Mouse (Mus musculus): Measurements from ENCODE around the gene Gm8068. TPM values are rescaled to one million over a fixed set of nuclear protein-coding genes. Genes with fewer than 3 reads are reported as not detected.

Gene Gm8068
- polyA plus RNA-seq (2014; fragmentation: Illumina TruSeq; extraction: RNeasy Lipid Tissue Mini Kit (QIAGEN cat#74804); ENCODE audit: low read depth, low replicate concordance): not detected

DNA sequence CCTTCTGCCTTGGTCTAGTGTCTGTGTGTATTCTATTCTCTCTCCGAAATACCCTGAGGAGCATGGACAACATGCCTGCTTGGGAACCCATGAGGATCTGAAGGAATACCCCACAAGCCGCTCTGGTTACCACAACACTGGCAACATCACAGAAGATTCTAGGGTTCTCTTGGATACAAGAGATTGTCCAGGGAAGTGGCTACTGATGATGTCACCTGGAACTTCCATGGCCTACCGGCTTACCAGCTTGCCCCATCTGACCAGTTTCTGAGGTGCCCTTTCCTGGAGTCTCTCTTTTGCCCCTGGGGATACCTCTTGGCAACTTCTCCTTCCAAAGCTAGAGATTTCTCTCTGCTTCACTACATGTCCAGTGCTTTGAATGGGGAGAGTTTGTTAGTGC lies at the start of gene Gm8068:
Gm8068 (minus strand) TSS at position 101 of the 400 bp plus-strand sequence.

DNA sequence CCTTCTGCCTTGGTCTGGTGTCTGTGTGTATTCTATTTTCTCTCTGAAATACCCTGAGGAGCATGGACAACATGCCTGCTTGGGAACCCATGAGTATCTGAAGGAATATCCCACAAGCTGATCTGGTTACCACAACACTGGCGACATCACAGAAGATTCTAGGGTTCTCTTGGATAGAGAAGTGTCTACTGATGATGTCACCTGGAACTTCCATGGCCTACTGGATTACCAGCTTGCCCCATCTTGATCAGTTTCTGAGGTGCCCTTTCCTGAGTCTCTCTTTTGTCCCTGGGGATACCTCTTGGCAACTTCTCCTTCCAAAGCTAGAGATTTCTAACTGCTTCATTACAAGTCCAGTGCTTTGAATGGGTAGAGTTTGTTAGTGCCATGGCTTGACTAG lies 48.8 kb upstream of the Gm8068 start, which contains the start of gene Gm7929:
Gm7929 (minus strand) TSS at position 101 of the 400 bp plus-strand sequence.

Other genes with a start within 250 kb of the Gm8068 start
- not detected for gene Gm7954, start 248.4 kb downstream of the Gm8068 start, polyA plus RNA-seq (2014; fragmentation: Illumina TruSeq; extraction: RNeasy Lipid Tissue Mini Kit (QIAGEN cat#74804); ENCODE audit: low read depth, low replicate concordance)
- not detected for gene Gm3486, start 212.4 kb downstream of the Gm8068 start, polyA plus RNA-seq (2014; fragmentation: Illumina TruSeq; extraction: RNeasy Lipid Tissue Mini Kit (QIAGEN cat#74804); ENCODE audit: low read depth, low replicate concordance)
- gene Gm7970, start 146.3 kb downstream of the Gm8068 start, polyA plus RNA-seq (2014; fragmentation: Illumina TruSeq; extraction: RNeasy Lipid Tissue Mini Kit (QIAGEN cat#74804); ENCODE audit: low read depth, low replicate concordance): not detected
- gene 1700049E17Rik2, start 128.7 kb downstream of the Gm8068 start, polyA plus RNA-seq (2014; fragmentation: Illumina TruSeq; extraction: RNeasy Lipid Tissue Mini Kit (QIAGEN cat#74804); ENCODE audit: low read depth, low replicate concordance): not detected
- gene Gm3072, start 77.3 kb downstream of the Gm8068 start, polyA plus RNA-seq (2014; fragmentation: Illumina TruSeq; extraction: RNeasy Lipid Tissue Mini Kit (QIAGEN cat#74804); ENCODE audit: low read depth, low replicate concordance): not detected
- not detected for gene Gm3676, start 55.4 kb downstream of the Gm8068 start, polyA plus RNA-seq (2014; fragmentation: Illumina TruSeq; extraction: RNeasy Lipid Tissue Mini Kit (QIAGEN cat#74804); ENCODE audit: low read depth, low replicate concordance)
- gene Gm7929, start 48.7 kb upstream of the Gm8068 start, polyA plus RNA-seq (2014; fragmentation: Illumina TruSeq; extraction: RNeasy Lipid Tissue Mini Kit (QIAGEN cat#74804); ENCODE audit: low read depth, low replicate concordance): not detected
- gene Gm47189, start 70.6 kb upstream of the Gm8068 start, polyA plus RNA-seq (2014; fragmentation: Illumina TruSeq; extraction: RNeasy Lipid Tissue Mini Kit (QIAGEN cat#74804); ENCODE audit: low read depth, low replicate concordance): not detected
- gene Gm7980, start 205.4 kb upstream of the Gm8068 start, polyA plus RNA-seq (2014; fragmentation: Illumina TruSeq; extraction: RNeasy Lipid Tissue Mini Kit (QIAGEN cat#74804); ENCODE audit: low read depth, low replicate concordance): not detected
- gene 1700049E17Rik1, start 223.1 kb upstream of the Gm8068 start, polyA plus RNA-seq (2014; fragmentation: Illumina TruSeq; extraction: RNeasy Lipid Tissue Mini Kit (QIAGEN cat#74804); ENCODE audit: low read depth, low replicate concordance): not detected
- not detected for gene 1700024B05Rik, start 242.1 kb upstream of the Gm8068 start, polyA plus RNA-seq (2014; fragmentation: Illumina TruSeq; extraction: RNeasy Lipid Tissue Mini Kit (QIAGEN cat#74804); ENCODE audit: low read depth, low replicate concordance)